Mouse (Mus musculus): Measurements from ENCODE around the gene Scn7a. TPM values are rescaled to one million over a fixed set of nuclear protein-coding genes. Genes with fewer than 3 reads are reported as not detected.

The Scn7a gene
- polyA plus RNA-seq (2014; fragmentation: Nextera tagmentation; extraction: Ambion mirVana) = 0.92 and 2.2 TPM in 2 replicates

DNA sequence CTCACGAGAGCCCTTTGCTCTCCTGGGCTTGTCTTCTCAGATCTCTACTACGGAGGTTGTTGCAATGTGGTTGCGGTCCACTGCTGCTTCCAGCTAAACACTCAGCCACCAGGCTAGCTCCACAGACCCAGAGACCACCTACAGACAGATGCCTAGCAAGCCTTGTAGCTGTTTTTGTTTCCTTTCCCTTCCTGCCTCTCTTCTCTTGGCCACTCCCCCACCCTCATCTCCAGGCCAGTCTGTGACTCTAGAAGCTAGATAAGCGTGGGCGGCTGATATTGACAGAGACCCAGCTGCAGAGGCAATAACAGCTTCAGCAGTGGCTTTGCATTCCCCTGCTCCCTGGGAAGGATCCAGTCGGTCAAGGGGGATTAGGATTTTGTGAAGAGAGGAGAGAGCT is at the start of gene Scn7a:
Gene Scn7a (minus strand): TSS at position 150 of the 400 bp plus-strand sequence.
- peak within 1 kb of the TSS; percentile 57 for H3K4me2 ChIP-seq
- H3K9ac ChIP-seq (ENCODE audit: low read depth, low read length) = 0 out of 2 replicates have a peak within 1 kb of the TSS, but pooled peaks have one; percentile 43
- WGBS (ENCODE audit: insufficient replicate concordance) = 16% methylated on average over 6 of the region's 6 CpGs
- ATAC-seq (replicated peaks; ENCODE audit: insufficient number of reproducible peaks, low FRiP score, low TSS enrichment) = peak; percentile 42
- H3K9me3 ChIP-seq (replicated peaks; ENCODE audit: control insufficient read depth, low read length) = no peaks in the 10 kb centered on the region
- no peaks in the 10 kb centered on the region for H3K4me1 ChIP-seq (ENCODE audit: control insufficient read depth, insufficient read depth, low read length)
- no peak within 1 kb of the TSS for H3K27ac ChIP-seq (ENCODE audit: low read depth, low read length)
- no peaks in the 10 kb centered on the region for H3K27me3 ChIP-seq (ENCODE audit: control insufficient read depth, insufficient read depth, low read length)
- H3K4me3 ChIP-seq (ENCODE audit: low read depth, low read length) = peak within 1 kb of the TSS; percentile 31
- no peaks in the 10 kb centered on the region for H3K36me3 ChIP-seq (ENCODE audit: control insufficient read depth, insufficient read depth, low read length)

DNA sequence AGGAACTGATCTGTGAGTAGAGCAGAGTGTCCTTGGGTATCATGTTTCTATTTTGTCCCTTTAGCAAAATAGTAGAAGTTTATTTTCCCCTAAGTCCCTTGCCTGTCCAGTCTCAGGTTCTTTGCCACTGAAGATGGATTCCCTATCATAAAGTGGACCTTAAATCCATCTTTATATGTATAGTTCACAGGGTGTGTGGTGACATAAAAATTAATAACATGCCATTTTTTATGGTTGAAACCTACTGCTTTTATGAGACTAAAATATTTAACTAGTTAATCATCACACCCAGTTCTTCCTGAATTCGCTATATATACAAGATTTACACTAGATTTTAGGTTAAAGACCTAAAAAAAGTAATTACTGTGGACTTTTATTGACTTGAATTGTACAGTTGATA is 43.0 kb upstream of the Scn7a start:
- WGBS (ENCODE audit: insufficient replicate concordance) = 61% methylated on average over 1 of the region's 1 CpGs

DNA sequence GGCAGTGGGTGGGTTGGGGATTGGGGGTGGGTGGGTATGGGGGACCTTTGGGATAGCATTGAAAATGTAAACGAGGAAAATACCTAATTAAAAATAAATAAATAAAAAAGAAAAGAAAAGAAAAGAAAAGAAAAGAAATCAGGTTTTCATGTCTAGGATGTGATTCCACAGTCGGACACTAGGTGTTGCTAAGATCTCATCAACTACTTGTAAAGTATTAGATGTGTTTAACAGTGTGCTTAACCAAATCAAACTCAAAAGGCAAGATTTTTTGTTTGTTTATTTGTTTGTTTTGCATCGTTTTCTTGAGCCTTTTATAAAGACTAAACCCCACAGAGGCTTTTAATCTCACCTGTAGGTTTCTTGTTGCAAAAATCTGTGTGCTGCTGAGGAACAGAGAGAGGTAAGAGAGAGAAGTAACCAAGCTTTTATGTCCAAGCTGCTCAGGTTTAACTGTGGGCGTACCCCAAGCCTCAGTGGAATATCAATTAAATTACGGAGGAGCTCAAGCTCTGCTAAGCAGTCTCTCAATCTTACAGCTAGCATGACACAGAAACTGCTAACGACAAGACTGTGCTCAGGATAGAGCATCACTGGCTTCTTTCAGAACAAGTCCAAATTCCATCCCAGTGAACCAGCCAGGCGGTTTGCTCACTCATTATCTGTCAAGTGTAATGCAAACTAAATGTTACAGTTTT is 35.3 kb upstream of the Scn7a start:
- H3K4me3 ChIP-seq (ENCODE audit: low read depth, low read length) = no peak overlapping the region
- ATAC-seq (replicated peaks; ENCODE audit: insufficient number of reproducible peaks, low FRiP score, low TSS enrichment) = no peak

More for the DNA sequence above, 43.0 kb upstream of the Scn7a start:
- Histone ChIP-seq H3K27ac (ENCODE audit: low read depth, low read length) (no peak overlapping the region), H3K4me3 (ENCODE audit: low read depth, low read length) (no peak overlapping the region), H3K36me3 (ENCODE audit: control insufficient read depth, insufficient read depth, low read length) (no peaks in the 10 kb centered on the region), H3K4me1 (ENCODE audit: control insufficient read depth, insufficient read depth, low read length) (no peaks in the 10 kb centered on the region), H3K4me2 (no peak overlapping the region), H3K27me3 (ENCODE audit: control insufficient read depth, insufficient read depth, low read length) (no peaks in the 10 kb centered on the region), H3K9me3 (replicated peaks; ENCODE audit: control insufficient read depth, low read length) (no peaks in the 10 kb centered on the region), H3K9ac (ENCODE audit: low read depth, low read length) (no peak overlapping the region)
- no peak for ATAC-seq (replicated peaks; ENCODE audit: insufficient number of reproducible peaks, low FRiP score, low TSS enrichment)

GRCm38 (mm10) chr2:66799676-66800249 is 15.0 kb upstream of the Scn7a start:
- no peaks in the 10 kb centered on the region for H3K9me3 ChIP-seq (replicated peaks; ENCODE audit: control insufficient read depth, low read length)
- no peak overlapping the region for H3K27ac ChIP-seq (ENCODE audit: low read depth, low read length)
- H3K27me3 ChIP-seq (ENCODE audit: control insufficient read depth, insufficient read depth, low read length) = no peaks in the 10 kb centered on the region
- ATAC-seq (replicated peaks; ENCODE audit: insufficient number of reproducible peaks, low FRiP score, low TSS enrichment) = no peak
- H3K36me3 ChIP-seq (ENCODE audit: control insufficient read depth, insufficient read depth, low read length) = no peaks in the 10 kb centered on the region
- no peak overlapping the region for H3K9ac ChIP-seq (ENCODE audit: low read depth, low read length)
- no peak overlapping the region for H3K4me2 ChIP-seq
- no peak overlapping the region for H3K4me3 ChIP-seq (ENCODE audit: low read depth, low read length)
- 35% methylated on average over 4 of the region's 4 CpGs for WGBS (ENCODE audit: insufficient replicate concordance)
- no peaks in the 10 kb centered on the region for H3K4me1 ChIP-seq (ENCODE audit: control insufficient read depth, insufficient read depth, low read length)

More for the DNA sequence above, 35.3 kb upstream of the Scn7a start:
- no peaks in the 10 kb centered on the region for H3K9me3 ChIP-seq (replicated peaks; ENCODE audit: control insufficient read depth, low read length)
- no peak overlapping the region for H3K27ac ChIP-seq (ENCODE audit: low read depth, low read length)
- 36% methylated on average over 7 of the region's 7 CpGs for WGBS (ENCODE audit: insufficient replicate concordance)
- H3K9ac ChIP-seq (ENCODE audit: low read depth, low read length) = no peak overlapping the region
- H3K4me1 ChIP-seq (ENCODE audit: control insufficient read depth, insufficient read depth, low read length) = no peaks in the 10 kb centered on the region
- H3K36me3 ChIP-seq (ENCODE audit: control insufficient read depth, insufficient read depth, low read length) = no peaks in the 10 kb centered on the region
- H3K27me3 ChIP-seq (ENCODE audit: control insufficient read depth, insufficient read depth, low read length) = no peaks in the 10 kb centered on the region
- no peak overlapping the region for H3K4me2 ChIP-seq

GRCm38 (mm10) chr2:66797493-66797892 is 12.8 kb upstream of the Scn7a start:
- no peak for ATAC-seq (replicated peaks; ENCODE audit: insufficient number of reproducible peaks, low FRiP score, low TSS enrichment)
- Histone ChIP-seq H3K36me3 (ENCODE audit: control insufficient read depth, insufficient read depth, low read length) (no peaks in the 10 kb centered on the region), H3K9ac (ENCODE audit: low read depth, low read length) (no peak overlapping the region), H3K4me1 (ENCODE audit: control insufficient read depth, insufficient read depth, low read length) (no peaks in the 10 kb centered on the region), H3K4me3 (ENCODE audit: low read depth, low read length) (no peak overlapping the region), H3K27ac (ENCODE audit: low read depth, low read length) (no peak overlapping the region), H3K4me2 (no peak overlapping the region), H3K27me3 (ENCODE audit: control insufficient read depth, insufficient read depth, low read length) (no peaks in the 10 kb centered on the region), H3K9me3 (replicated peaks; ENCODE audit: control insufficient read depth, low read length) (no peaks in the 10 kb centered on the region)
- WGBS (ENCODE audit: insufficient replicate concordance) = 39% methylated on average over 1 of the region's 1 CpGs

DNA sequence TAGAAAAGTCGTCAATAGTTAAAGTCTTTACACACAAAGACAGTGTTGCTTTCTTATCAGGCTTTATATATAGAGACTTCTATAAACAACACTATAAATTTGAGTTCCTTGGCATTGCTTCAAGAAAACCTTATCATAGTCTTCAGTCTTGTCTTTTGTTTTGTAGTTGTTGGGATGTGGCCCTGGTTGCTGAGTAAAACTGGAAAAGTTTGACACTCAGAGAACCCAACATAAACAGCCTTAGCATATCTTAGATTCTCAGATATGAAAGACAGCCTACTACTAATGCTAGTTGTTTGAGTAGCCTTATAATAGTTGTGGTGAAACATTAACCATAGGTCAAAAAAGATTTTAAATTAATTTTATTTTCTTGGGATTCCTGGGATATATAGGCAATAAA is 6.9 kb upstream of the Scn7a start:
- no peak overlapping the region for H3K4me3 ChIP-seq (ENCODE audit: low read depth, low read length)
- no peaks in the 10 kb centered on the region for H3K36me3 ChIP-seq (ENCODE audit: control insufficient read depth, insufficient read depth, low read length)
- H3K4me1 ChIP-seq (ENCODE audit: control insufficient read depth, insufficient read depth, low read length) = no peaks in the 10 kb centered on the region
- H3K27ac ChIP-seq (ENCODE audit: low read depth, low read length) = no peak overlapping the region
- WGBS (ENCODE audit: insufficient replicate concordance) = 76% methylated on average over 1 of the region's 1 CpGs
- H3K27me3 ChIP-seq (ENCODE audit: control insufficient read depth, insufficient read depth, low read length) = no peaks in the 10 kb centered on the region
- H3K4me2 ChIP-seq = no peak overlapping the region
- H3K9ac ChIP-seq (ENCODE audit: low read depth, low read length) = no peak overlapping the region
- no peaks in the 10 kb centered on the region for H3K9me3 ChIP-seq (replicated peaks; ENCODE audit: control insufficient read depth, low read length)
- no peak for ATAC-seq (replicated peaks; ENCODE audit: insufficient number of reproducible peaks, low FRiP score, low TSS enrichment)

- Histone ChIP-seq H3K36me3 (ENCODE audit: control insufficient read depth, insufficient read depth, low read length) (no peaks in the 10 kb centered on the region), H3K4me1 (ENCODE audit: control insufficient read depth, insufficient read depth, low read length) (no peaks in the 10 kb centered on the region), H3K9ac (ENCODE audit: low read depth, low read length) (no peak overlapping the region), H3K4me2 (no peak overlapping the region), H3K4me3 (ENCODE audit: low read depth, low read length) (no peak overlapping the region), H3K27ac (ENCODE audit: low read depth, low read length) (no peak overlapping the region), H3K9me3 (replicated peaks; ENCODE audit: control insufficient read depth, low read length) (no peaks in the 10 kb centered on the region), H3K27me3 (ENCODE audit: control insufficient read depth, insufficient read depth, low read length) (no peaks in the 10 kb centered on the region)
- no peak for ATAC-seq (replicated peaks; ENCODE audit: insufficient number of reproducible peaks, low FRiP score, low TSS enrichment)
- WGBS (ENCODE audit: insufficient replicate concordance) = 81% methylated on average over 2 of the region's 2 CpGs
Measured at GRCm38 (mm10) chr2:66780884-66781283, 3.8 kb downstream of the Scn7a start.

DNA sequence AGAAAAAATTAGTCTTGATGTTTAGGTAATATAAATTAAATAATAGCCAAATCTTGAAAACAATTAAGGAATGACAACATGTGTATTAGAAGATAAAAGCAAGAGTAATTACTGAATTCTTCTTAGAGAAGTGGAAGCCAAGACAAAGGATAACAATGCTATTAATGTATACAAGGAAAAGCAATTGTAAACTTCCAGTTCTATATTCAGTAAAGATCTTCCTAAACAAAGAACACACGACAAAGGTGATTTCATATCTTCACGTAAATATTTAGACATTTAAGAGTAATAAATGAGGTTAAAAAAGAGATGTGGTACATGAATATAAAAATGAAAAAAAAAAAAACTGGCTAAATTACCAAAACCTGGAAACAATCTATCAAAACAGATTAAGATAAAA is 16.7 kb downstream of the Scn7a start:
- Histone ChIP-seq H3K4me3 (ENCODE audit: low read depth, low read length) (no peak overlapping the region), H3K9ac (ENCODE audit: low read depth, low read length) (no peak overlapping the region), H3K9me3 (replicated peaks; ENCODE audit: control insufficient read depth, low read length) (no peaks in the 10 kb centered on the region), H3K27me3 (ENCODE audit: control insufficient read depth, insufficient read depth, low read length) (no peaks in the 10 kb centered on the region), H3K4me1 (ENCODE audit: control insufficient read depth, insufficient read depth, low read length) (no peaks in the 10 kb centered on the region), H3K4me2 (no peak overlapping the region), H3K27ac (ENCODE audit: low read depth, low read length) (no peak overlapping the region), H3K36me3 (ENCODE audit: control insufficient read depth, insufficient read depth, low read length) (no peaks in the 10 kb centered on the region)
- no peak for ATAC-seq (replicated peaks; ENCODE audit: insufficient number of reproducible peaks, low FRiP score, low TSS enrichment)
- WGBS (ENCODE audit: insufficient replicate concordance) = 77% methylated on average over 2 of the region's 2 CpGs

DNA sequence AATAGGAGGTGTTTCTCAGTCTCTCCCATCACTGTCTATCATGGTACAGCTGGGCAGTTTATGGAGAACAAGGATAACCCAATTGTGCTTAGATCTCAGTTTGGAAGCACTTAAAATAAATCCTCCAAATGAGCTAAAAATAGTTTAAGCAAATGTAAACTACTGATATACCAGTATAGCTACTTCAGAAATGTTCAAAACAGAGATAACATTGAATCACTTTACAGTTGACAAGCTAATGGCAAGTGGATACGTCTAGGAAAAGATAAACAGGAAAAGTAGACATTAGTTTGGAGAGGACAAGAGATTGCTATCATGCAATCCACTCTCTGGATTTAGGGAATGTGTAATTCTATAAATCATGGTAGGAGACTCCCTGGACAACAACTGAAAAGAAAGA is 19.5 kb downstream of the Scn7a start:
- no peak for ATAC-seq (replicated peaks; ENCODE audit: insufficient number of reproducible peaks, low FRiP score, low TSS enrichment)
- 11% methylated on average over 1 of the region's 1 CpGs for WGBS (ENCODE audit: insufficient replicate concordance)
- Histone ChIP-seq H3K27ac (ENCODE audit: low read depth, low read length) (no peak overlapping the region), H3K4me1 (ENCODE audit: control insufficient read depth, insufficient read depth, low read length) (no peaks in the 10 kb centered on the region), H3K27me3 (ENCODE audit: control insufficient read depth, insufficient read depth, low read length) (no peaks in the 10 kb centered on the region), H3K9ac (ENCODE audit: low read depth, low read length) (no peak overlapping the region), H3K36me3 (ENCODE audit: control insufficient read depth, insufficient read depth, low read length) (no peaks in the 10 kb centered on the region), H3K4me2 (no peak overlapping the region), H3K9me3 (replicated peaks; ENCODE audit: control insufficient read depth, low read length) (no peaks in the 10 kb centered on the region), H3K4me3 (ENCODE audit: low read depth, low read length) (no peak overlapping the region)

Measured in heart, embryonic 11.5 days (tissue).